Mouse (Mus musculus) small intestine, adult 2 months (tissue): ENCODE results near the gene Kcnq5.

Experiments used
- CTCF ChIP-seq: fragments of 200-500 bp; IDR thresholded peaks from 2 replicates; pipeline ENCODE4 v1.5.1; 2012; ENCODE audit warnings: low read depth, mild to moderate bottlenecking, control low read depth, inconsistent platforms, low read length, moderate library complexity, mixed read lengths; ENCODE audit not compliant: insufficient replicate concordance, insufficient read length; ENCODE audit errors: extremely low read depth
- POLR2A ChIP-seq: fragments of 200-500 bp; IDR thresholded peaks from 2 replicates; pipeline ENCODE4 v1.6.1; 2012; ENCODE audit warnings: low read depth, mild to moderate bottlenecking, control low read depth, inconsistent platforms, low read length, moderate library complexity

DNA sequence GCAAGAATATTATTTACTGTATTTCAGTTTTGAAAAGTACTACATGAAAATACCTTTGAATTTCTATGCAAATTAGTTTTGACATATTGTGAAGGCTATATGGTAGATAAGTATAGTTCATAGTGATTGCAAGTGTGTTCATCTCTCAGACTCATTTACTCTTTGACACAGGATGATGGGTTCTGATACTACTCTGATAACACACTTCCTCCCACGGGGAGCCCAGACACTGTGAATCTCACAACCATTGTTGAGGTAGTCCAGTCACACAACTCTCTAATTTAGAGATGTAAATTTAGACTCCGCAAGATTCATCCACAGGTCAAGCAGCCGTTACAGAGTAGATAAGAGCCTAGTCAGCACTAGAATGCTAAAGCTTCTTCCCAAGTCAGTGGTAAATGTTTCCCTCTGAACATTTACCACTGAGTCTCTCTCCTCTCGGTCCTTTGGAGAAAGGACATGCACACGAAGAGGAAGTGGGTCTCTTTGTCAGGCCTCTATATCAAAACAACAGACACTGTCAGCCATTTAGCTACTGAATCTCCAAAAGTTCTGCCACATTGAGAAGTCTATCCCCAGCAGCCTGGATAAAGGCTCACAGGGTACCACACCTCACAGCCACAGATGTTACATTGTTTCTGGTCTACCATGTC lies 65.5 kb downstream of the Kcnq5 start:
- no peak for TF ChIP-seq CTCF
- no peak for TF ChIP-seq POLR2A
